Mouse (Mus musculus) adrenal gland, postnatal 36 days (tissue): ENCODE results near the gene Tex13c3. TPM values are rescaled to one million over a fixed set of nuclear protein-coding genes. Genes with fewer than 3 reads are reported as not detected.
"Not testable (repeated sequence)": the region's sequence is repeated elsewhere in the genome, so short reads cannot be mapped to it uniquely, and the experiment has no call there.

Experiments used
- DNase-seq, 2 experiments: peaks; one replicate each; pipeline ENCODE4 v3.0.0; 2021; ENCODE audit warnings: mixed read lengths in 1 of 2
- long read RNA-seq, 2 experiments: library from polyadenylated mRNA; stranded (forward); transcript quantifications; one replicate each; pipeline ENCODE4 v2.0.0; 2021; ENCODE audit warnings: borderline sequencing depth in 2 of 2
- total RNA-seq, 2 experiments: library from RNA; stranded (reverse); gene quantifications; 2 replicates each; pipeline ENCODE4 v1.2.3; 2021

The Tex13c3 gene
- total RNA-seq, result not detected
- long read RNA-seq, experiment 1, result 0 reads
- long read RNA-seq, experiment 2, result 0 reads

DNA sequence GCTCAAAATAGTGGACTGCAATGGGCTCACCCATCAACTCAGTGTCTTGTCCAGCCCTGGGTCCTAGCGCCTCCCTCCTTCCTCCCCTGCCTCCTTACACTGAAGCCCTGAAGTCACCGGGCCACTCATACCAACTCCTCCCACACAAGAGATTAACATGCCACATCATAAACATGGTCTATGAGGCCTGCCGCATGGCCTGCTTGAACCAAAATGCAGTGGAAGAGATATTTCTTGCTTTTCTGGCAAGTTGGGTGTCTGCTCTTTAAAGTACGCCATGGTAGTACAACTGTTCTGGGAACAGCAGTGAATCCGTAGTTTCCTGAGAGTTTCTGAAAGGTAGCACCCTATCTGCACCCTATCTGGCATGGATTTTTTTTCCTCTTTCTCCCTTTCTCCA lies at the start of gene Tex13c3:
Gene Tex13c3, minus strand, starts transcription at position 101 of the 400 bp plus-strand sequence.
- not testable (repeated sequence) for DNase-seq

- DNase-seq, result no peak
Observed at GRCm38 (mm10) chrX:19489731-19490130, 8.6 kb upstream of the Tex13c3 start.
